Mouse (Mus musculus) kidney, adult 10 weeks (tissue): ENCODE measurements around the gene 1700030K09Rik. TPM values are rescaled to one million over a fixed set of nuclear protein-coding genes. Genes with fewer than 3 reads are reported as not detected.

ENCODE experiments used
- polyA plus RNA-seq: library from polyadenylated mRNA; stranded (reverse); fragments of 350-450 nt; fragmentation: Illumina TruSeq; extraction: RNeasy Lipid Tissue Mini Kit (QIAGEN cat#74804); gene quantifications from one replicate; pipeline ENCODE4 v1.2.3, GENCODE M21; 2014; ENCODE audit warnings: low read depth, low replicate concordance

Gene 1700030K09Rik
- polyA plus RNA-seq: 0.89 TPM

DNA sequence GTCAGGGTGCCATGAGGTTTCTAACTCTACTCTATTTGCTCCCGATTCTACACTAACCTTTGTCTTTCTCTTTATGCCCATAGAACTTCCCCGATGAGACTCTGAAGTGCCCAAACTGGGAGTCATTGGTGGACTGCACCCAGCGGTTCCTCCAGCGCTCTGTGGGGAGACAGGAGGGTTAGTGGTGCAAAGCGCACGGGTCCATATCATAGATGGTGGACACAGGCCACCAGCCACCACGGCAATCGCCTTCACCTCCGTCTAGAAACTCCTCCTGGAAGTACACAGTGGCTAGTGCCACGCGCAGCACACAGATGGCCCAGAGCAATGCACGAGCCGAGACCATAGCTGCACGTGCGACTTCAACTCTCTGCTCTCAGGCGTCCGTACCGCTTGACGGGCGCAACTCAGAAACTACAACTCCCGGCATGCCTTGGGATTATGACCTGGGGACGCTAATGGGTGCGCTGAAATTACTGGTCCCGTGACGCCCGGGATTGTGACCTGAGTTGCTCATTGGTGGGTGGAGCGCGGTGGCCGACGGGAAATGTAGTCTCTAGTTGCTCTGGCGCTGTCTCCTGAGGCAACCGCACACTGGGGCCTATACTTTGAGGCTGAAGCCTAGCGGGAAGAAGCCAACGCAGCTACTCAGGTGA is at the start of gene 1700030K09Rik, which contains the start of gene Calr3:
Gene 1700030K09Rik (plus strand): TSS at position 543 of the 656 bp plus-strand sequence.
Gene Calr3 (minus strand): TSS at position 533 of the 656 bp plus-strand sequence.

DNA sequence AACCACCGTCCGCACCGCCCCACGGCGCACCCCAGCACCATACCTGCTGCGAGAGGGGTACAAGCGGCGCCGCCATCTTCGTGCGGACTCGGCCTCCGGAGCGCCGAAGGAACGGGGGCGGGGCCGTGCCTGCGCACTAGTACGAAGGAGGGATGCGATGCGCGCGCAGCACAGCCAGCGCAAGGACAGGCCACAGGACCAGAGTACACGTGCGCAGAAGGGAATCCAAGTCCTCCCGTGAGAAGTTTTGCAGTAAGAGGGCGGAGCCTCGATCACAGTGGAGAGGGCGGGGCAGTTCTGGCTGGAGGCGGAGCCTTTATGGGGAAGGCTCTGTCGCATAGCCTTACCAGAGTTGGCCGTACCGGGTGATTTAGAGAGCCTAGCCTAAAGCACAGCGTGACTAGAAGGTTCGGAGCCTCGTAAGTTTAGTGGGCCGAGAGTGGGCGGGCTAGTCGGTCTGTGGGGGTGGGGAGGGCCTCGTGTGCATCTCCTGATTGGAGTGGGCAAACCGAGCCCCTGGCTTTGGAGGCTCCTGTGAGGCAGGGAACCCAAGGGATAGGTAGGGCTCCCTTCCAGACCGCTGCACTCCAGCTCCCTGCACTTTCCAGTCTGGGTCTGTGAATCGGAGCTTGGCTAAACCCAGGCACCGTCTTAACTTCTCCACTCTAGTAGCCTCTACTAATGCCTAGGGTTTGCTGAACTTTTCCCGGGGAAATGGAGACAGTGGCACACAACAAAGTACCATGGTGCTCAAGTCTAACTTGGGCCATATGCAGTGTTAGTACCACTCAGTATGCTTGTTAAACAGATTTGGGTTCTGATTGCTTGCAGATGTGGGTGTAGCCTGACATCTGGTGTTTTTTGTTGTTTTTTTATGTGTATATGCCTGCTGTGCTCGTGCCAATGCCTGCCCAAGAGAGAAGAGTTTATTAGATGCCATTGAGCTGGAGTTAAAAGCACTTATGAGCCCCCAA is 22.0 kb upstream of the 1700030K09Rik start, which contains the start of gene Eps15l1:
Gene Eps15l1 (minus strand): TSS at position 99 of the 974 bp plus-strand sequence.

DNA sequence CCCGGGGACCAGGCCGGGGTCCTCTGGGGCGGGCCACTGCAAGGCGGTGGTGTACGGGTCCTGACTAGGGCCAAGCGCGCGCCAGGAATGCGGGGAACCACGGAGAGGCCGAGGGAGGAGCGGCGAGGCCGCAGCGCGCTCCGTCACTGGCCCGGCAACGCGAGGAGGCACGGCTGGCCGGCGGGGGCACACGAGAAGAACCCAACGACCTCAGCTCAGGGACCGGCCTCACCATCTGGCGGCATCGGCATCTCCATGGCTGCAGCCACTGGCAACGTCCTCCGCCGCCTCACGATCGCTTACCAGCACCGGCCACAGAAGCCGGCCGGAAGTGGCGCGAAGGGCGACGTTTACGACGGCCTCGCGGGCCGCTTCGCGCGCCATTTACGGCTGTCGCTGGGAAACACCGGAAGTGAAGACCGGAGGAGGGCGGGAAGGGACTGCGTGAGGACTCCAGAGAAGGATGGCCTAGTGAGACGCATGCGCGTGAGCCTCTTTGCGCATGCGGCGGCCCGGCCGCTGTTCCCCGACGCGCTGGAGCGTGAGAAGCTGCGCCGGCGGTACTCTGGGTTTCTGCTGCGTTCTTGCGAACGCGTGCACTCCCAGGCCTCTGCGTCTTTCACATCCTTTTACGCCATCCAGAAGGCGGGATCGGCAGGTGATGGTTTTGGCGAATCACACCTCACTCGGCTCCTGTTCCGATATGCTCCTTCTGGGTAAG is 31.3 kb downstream of the 1700030K09Rik start, which contains the start of gene Cherp:
Gene Cherp (minus strand): TSS at position 401 of the 721 bp plus-strand sequence.

DNA sequence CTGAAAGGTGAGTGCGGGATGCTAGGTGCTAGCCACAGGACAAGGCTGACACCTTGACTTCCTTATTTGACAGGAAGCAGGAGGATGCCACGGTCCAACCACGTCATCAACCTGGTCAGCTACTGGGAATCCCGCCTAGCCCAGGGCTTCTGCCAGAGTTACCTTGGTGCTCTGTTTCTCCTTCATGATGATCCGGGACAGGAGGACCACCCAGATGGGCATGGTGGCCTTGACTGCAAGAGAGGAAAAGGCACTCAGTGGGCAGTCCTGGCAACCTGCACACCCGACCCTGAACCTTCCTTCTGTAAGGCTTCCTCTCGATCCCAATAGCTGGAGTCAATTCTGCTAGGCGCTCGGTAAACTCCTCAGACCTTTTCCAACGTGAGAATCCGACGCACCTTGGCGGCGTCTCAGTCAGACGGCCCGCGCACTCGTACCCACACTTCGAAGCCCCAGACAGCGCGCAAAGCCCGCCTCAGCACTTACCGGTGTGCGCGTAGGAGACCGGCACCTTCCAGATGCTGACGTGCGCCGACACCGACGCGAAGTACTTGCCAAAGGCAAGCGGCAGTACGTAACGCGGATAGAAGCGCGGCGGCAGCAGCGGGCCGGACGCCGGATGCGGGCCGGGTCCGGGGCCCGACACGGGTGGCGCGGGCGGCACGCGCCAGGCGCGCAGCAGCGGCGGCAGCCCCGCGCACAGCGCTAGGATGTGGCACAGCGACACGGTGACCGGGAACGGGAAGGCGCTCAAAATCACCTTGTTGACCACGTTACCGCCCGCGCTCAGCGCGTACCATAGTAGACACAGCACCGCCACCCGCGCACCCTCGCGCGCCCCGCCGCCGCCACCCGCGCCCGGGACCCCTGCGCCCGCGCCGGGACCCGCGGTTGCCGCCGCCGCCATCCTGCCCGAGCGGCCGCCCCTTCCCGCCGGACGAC is 48.3 kb downstream of the 1700030K09Rik start, which contains the start of gene Slc35e1:
Gene Slc35e1 (minus strand): TSS at position 935 of the 942 bp plus-strand sequence.

Other genes starting within 250 kb of the 1700030K09Rik start
- gene Cib3, start 231.0 kb upstream of the 1700030K09Rik start, polyA plus RNA-seq: not detected
- gene Gm11034, start 230.2 kb upstream of the 1700030K09Rik start, polyA plus RNA-seq: not detected
- gene Fam32a, start 224.2 kb upstream of the 1700030K09Rik start, polyA plus RNA-seq: 66.1 TPM
- 7.8 TPM for gene Ap1m1, start 203.9 kb upstream of the 1700030K09Rik start, polyA plus RNA-seq
- 1.4 TPM for gene Gm10282, start 138.6 kb upstream of the 1700030K09Rik start, polyA plus RNA-seq
- gene Klf2, start 124.8 kb upstream of the 1700030K09Rik start, polyA plus RNA-seq: 8.0 TPM
- 20.1 TPM for gene Eps15l1, start 22.4 kb upstream of the 1700030K09Rik start, polyA plus RNA-seq
- 2.4 TPM for gene Calr3, start within 50 bp of the 1700030K09Rik start, polyA plus RNA-seq
- gene Cherp, start 31.3 kb downstream of the 1700030K09Rik start, polyA plus RNA-seq: 3.9 TPM
- 24.7 TPM for gene Slc35e1, start 48.7 kb downstream of the 1700030K09Rik start, polyA plus RNA-seq
- 1.0 TPM for gene Med26, start 104.4 kb downstream of the 1700030K09Rik start, polyA plus RNA-seq
- 58.6 TPM for gene Smim7, start 127.2 kb downstream of the 1700030K09Rik start, polyA plus RNA-seq
- gene Tmem38a, start 128.2 kb downstream of the 1700030K09Rik start, polyA plus RNA-seq: 2.9 TPM
- not detected for gene Nwd1, start 202.8 kb downstream of the 1700030K09Rik start, polyA plus RNA-seq